Mouse (Mus musculus) midbrain, embryonic 13.5 days (tissue): Measurements from ENCODE around the gene Trappc3. TPM values are rescaled to one million over a fixed set of nuclear protein-coding genes. Genes with fewer than 3 reads are reported as not detected.
"Not testable (repeated sequence)": the region's sequence is repeated elsewhere in the genome, so short reads cannot be mapped to it uniquely, and the experiment has no call there.

Experiments
- ATAC-seq: fragments of 200-750 bp; cut with Nextera tagmentation; 2 replicates; pipeline ENCODE4 v1.8.0; 2017; ENCODE audit warnings: mild to moderate bottlenecking, moderate TSS enrichment, moderate library complexity
- H3K27ac ChIP-seq: fragments of 300-500 bp; sonication (generic); 2 replicates; pipeline ENCODE4 v1.5.1; 2015; ENCODE audit warnings: inconsistent platforms, mild to moderate bottlenecking, moderate library complexity
- H3K27me3 ChIP-seq: fragments of 300-500 bp; sonication (generic); 2 replicates; pipeline ENCODE4 v1.6.1; 2015; ENCODE audit warnings: mild to moderate bottlenecking, inconsistent platforms
- H3K36me3 ChIP-seq: fragments of 300-500 bp; sonication (generic); 2 replicates; pipeline ENCODE4 v1.6.1; 2015; ENCODE audit warnings: mild to moderate bottlenecking, inconsistent platforms
- H3K4me1 ChIP-seq: fragments of 300-500 bp; sonication (generic); replicated peaks from 2 replicates; pipeline ENCODE4 v1.6.1; 2015; ENCODE audit warnings: inconsistent platforms
- H3K4me2 ChIP-seq: fragments of 300-500 bp; sonication (generic); replicated peaks from 2 replicates; pipeline ENCODE4 v1.6.1; 2015; ENCODE audit warnings: moderate library complexity, mild to moderate bottlenecking, inconsistent platforms
- H3K4me3 ChIP-seq: fragments of 300-500 bp; sonication (generic); replicated peaks from 2 replicates; pipeline ENCODE4 v1.5.1; 2015; ENCODE audit warnings: mild to moderate bottlenecking, inconsistent platforms
- H3K9ac ChIP-seq: fragments of 300-500 bp; sonication (generic); replicated peaks from 2 replicates; pipeline ENCODE4 v1.6.1; 2015; ENCODE audit warnings: mild to moderate bottlenecking, inconsistent platforms
- H3K9me3 ChIP-seq: fragments of 300-500 bp; sonication (generic); 2 replicates; pipeline ENCODE4 v1.6.1; 2016; ENCODE audit warnings: mild to moderate bottlenecking, inconsistent platforms
- WGBS: fragments of 180-500 bp; shearing (Covaris S2); methylation state at CpG from one replicate; pipeline ENCODE4 v1.1.7; 2015; 5-methylcytosine and 5-hydroxymethylcytosine counted together
- polyA plus RNA-seq: library from polyadenylated mRNA; unstranded; fragments of >200 nt; fragmentation: Nextera tagmentation; extraction: Ambion mirVana; gene quantifications from 2 replicates; pipeline ENCODE4 v1.2.1, GENCODE M21; 2015

The Trappc3 gene
- 149 and 154 TPM in 2 replicates for polyA plus RNA-seq

GRCm38 (mm10) chr4:126262119-126262807, at the start of gene Trappc3:
Gene Trappc3, plus strand, starts transcription at chr4:126262325.
- H3K27me3 ChIP-seq: no peaks in the 10 kb centered on the region
- H3K9ac ChIP-seq: peak within 1 kb of the TSS; percentile 92
- H3K36me3 ChIP-seq: no peaks in the 10 kb centered on the region
- H3K27ac ChIP-seq: no peak within 1 kb of the TSS
- H3K4me1 ChIP-seq: peaks cover 56% of the 10 kb centered on the region
- H3K9me3 ChIP-seq: no peaks in the 10 kb centered on the region
- H3K4me3 ChIP-seq: peak within 1 kb of the TSS; percentile 87
- under 1% methylated on average over 46 of the region's 46 CpGs for WGBS
- ATAC-seq: peak; percentile 97
- H3K4me2 ChIP-seq: peak within 1 kb of the TSS; percentile 88

GRCm38 (mm10) chr4:126217771-126218170, 44.4 kb upstream of the Trappc3 start:
- H3K27me3 ChIP-seq: no peaks in the 10 kb centered on the region
- no peak for ATAC-seq
- no peaks in the 10 kb centered on the region for H3K4me1 ChIP-seq
- H3K4me2 ChIP-seq: no peak overlapping the region
- no peak overlapping the region for H3K27ac ChIP-seq
- 87% methylated on average over 6 of the region's 6 CpGs for WGBS
- H3K9ac ChIP-seq: no peak overlapping the region
- no peak overlapping the region for H3K4me3 ChIP-seq
- H3K9me3 ChIP-seq: no peaks in the 10 kb centered on the region
- no peaks in the 10 kb centered on the region for H3K36me3 ChIP-seq

- not testable (repeated sequence) for H3K27me3 ChIP-seq, H3K4me1 ChIP-seq, H3K4me3 ChIP-seq, H3K9ac ChIP-seq, H3K27ac ChIP-seq, H3K4me2 ChIP-seq, H3K9me3 ChIP-seq, ATAC-seq, H3K36me3 ChIP-seq
- WGBS: 71% methylated on average over 3 of the region's 3 CpGs
Observed at GRCm38 (mm10) chr4:126219540-126219939, 42.6 kb upstream of the Trappc3 start.

DNA sequence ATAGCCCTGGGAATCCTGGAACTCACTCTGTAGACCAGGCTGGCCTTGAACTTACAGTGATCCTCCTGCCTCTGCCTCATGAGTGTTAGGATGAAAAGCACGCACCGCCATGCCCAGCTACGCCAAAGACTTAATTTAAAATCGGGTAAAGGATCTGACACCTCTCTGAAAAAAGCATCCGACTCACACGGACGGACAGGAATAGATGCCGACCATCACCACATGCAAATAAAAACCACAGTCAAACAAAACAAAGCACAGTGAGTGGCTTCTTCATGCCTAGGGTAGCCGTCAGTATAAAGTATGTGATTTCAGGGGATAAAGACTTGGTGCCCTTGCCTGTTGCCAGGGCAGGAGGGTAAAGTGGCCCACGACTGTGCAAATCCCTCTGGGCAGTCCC, 42.1 kb upstream of the Trappc3 start:
- Histone ChIP-seq H3K4me2 (no peak overlapping the region), H3K9me3 (no peaks in the 10 kb centered on the region), H3K36me3 (no peaks in the 10 kb centered on the region), H3K4me1 (no peaks in the 10 kb centered on the region), H3K9ac (no peak overlapping the region), H3K27me3 (no peaks in the 10 kb centered on the region), H3K27ac (no peak overlapping the region), H3K4me3 (no peak overlapping the region)
- ATAC-seq: no peak
- WGBS: 92% methylated on average over 10 of the region's 10 CpGs

DNA sequence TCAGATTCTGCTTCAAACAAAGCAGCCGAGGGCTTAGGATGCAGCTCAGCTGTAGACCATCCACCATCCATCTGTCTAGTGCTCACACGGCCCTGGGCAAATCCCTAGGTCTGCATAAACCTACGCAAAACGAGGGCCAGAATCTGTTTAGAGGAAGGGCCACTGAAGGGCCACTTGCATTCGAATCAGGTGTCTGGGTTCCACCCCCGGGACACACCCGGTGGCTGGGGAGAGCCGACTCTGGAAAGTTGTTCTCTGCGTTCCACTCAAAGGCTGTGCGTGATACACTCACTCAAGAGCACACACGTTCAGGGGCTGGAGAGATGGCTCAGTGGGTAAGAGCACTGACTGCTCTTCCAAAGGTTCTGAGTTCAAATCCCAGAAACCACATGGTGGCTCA, 39.5 kb upstream of the Trappc3 start:
- no peak for ATAC-seq

DNA sequence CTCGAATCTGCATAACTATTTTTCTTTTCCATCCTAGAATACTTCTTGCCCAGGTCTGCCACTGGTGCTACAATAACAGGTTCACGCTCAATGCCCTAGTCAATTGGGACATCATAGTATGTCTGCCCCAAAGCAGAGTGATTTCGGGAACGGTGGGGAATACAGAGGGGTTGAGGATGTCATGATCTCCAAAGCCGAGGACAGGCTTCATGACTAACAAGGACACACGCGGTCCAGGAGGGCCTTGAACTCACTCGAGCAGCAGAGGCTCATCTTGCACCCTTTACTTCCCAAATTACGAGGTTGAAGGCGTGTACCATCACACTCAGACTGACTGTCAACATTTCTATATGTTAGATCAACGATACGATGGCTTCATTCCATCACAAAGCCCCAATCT, 35.5 kb upstream of the Trappc3 start:
- peaks cover 19% of the 10 kb centered on the region for H3K36me3 ChIP-seq
- H3K27ac ChIP-seq: no peak overlapping the region
- no peaks in the 10 kb centered on the region for H3K9me3 ChIP-seq
- WGBS: 55% methylated on average over 12 of the region's 12 CpGs
- H3K4me3 ChIP-seq: no peak overlapping the region
- peak overlapping the region; percentile 50; the same call in 1 of the 2 replicates for H3K4me2 ChIP-seq
- peaks cover 6% of the 10 kb centered on the region for H3K4me1 ChIP-seq
- ATAC-seq: 0 out of 2 replicates have a peak, but pooled peaks have one; percentile 24
- H3K27me3 ChIP-seq: no peaks in the 10 kb centered on the region
- no peak overlapping the region for H3K9ac ChIP-seq

More for the DNA sequence above, 39.5 kb upstream of the Trappc3 start:
- WGBS: 88% methylated on average over 11 of the region's 11 CpGs
- H3K27me3 ChIP-seq: no peaks in the 10 kb centered on the region
- no peak overlapping the region for H3K4me2 ChIP-seq
- no peak overlapping the region for H3K9ac ChIP-seq
- H3K36me3 ChIP-seq: no peaks in the 10 kb centered on the region
- no peaks in the 10 kb centered on the region for H3K9me3 ChIP-seq
- peaks cover 6% of the 10 kb centered on the region for H3K4me1 ChIP-seq
- no peak overlapping the region for H3K27ac ChIP-seq
- H3K4me3 ChIP-seq: no peak overlapping the region

GRCm38 (mm10) chr4:126227077-126227761, 34.9 kb upstream of the Trappc3 start:
- Histone ChIP-seq H3K27me3 (no peaks in the 10 kb centered on the region), H3K27ac (no peak overlapping the region), H3K9me3 (no peaks in the 10 kb centered on the region), H3K9ac (0 out of 2 replicates have a peak overlapping the region, but pooled peaks have one; percentile 23), H3K36me3 (peaks cover 25% of the 10 kb centered on the region), H3K4me2 (peak overlapping the region; percentile 50), H3K4me3 (peak overlapping the region; percentile 20), H3K4me1 (peaks cover 6% of the 10 kb centered on the region)
- peak; percentile 81 for ATAC-seq
- 9% methylated on average over 18 of the region's 18 CpGs for WGBS

DNA sequence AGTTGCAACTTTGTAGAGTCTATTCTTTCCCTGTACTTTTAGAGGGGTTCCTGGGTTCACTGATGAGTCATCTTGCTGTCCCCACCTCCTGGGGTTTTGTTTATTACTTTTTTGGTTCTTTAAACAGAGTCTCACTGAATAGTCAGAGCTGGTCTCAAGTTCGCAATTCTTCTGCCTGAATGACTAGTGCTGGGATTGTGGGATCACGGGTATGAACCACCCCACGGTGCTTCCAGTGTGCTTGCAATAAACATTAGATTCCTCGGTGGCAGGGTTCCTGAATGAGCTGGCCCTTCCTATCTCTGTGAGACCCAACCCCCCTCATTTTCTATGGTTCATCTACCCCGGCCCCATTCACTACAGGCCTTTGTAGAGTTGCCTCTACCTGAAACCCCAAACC, 34.0 kb upstream of the Trappc3 start:
- no peak overlapping the region for H3K27ac ChIP-seq
- peaks cover 6% of the 10 kb centered on the region for H3K4me1 ChIP-seq
- WGBS: 20% methylated on average over 5 of the region's 5 CpGs
- H3K4me3 ChIP-seq: no peak overlapping the region
- no peak overlapping the region for H3K9ac ChIP-seq
- no peak overlapping the region for H3K4me2 ChIP-seq
- ATAC-seq: no peak
- H3K36me3 ChIP-seq: peaks cover 34% of the 10 kb centered on the region
- H3K27me3 ChIP-seq: no peaks in the 10 kb centered on the region
- no peaks in the 10 kb centered on the region for H3K9me3 ChIP-seq

- Histone ChIP-seq H3K9me3 (no peaks in the 10 kb centered on the region), H3K27ac (no peak overlapping the region), H3K27me3 (no peaks in the 10 kb centered on the region), H3K9ac (no peak overlapping the region), H3K4me1 (peaks cover 6% of the 10 kb centered on the region), H3K4me3 (no peak overlapping the region), H3K36me3 (peaks cover 52% of the 10 kb centered on the region), H3K4me2 (no peak overlapping the region)
- no peak for ATAC-seq
- 75% methylated on average over 7 of the region's 7 CpGs for WGBS
Observed at GRCm38 (mm10) chr4:126229900-126230299, 32.2 kb upstream of the Trappc3 start.

- no peak overlapping the region for H3K27ac ChIP-seq
- H3K9me3 ChIP-seq: no peaks in the 10 kb centered on the region
- peaks cover 5% of the 10 kb centered on the region; the same call in 1 of the 2 replicates for H3K4me1 ChIP-seq
- H3K9ac ChIP-seq: no peak overlapping the region
- ATAC-seq: no peak
- H3K4me2 ChIP-seq: no peak overlapping the region
- H3K27me3 ChIP-seq: no peaks in the 10 kb centered on the region
- 90% methylated on average over 29 of the region's 29 CpGs for WGBS
- peaks cover 91% of the 10 kb centered on the region for H3K36me3 ChIP-seq
- no peak overlapping the region for H3K4me3 ChIP-seq
Observed at GRCm38 (mm10) chr4:126233676-126234308, 28.3 kb upstream of the Trappc3 start.

GRCm38 (mm10) chr4:126234496-126235175, 27.5 kb upstream of the Trappc3 start:
- Histone ChIP-seq H3K4me2 (no peak overlapping the region), H3K9me3 (no peaks in the 10 kb centered on the region)
- ATAC-seq: no peak

More at GRCm38 (mm10) chr4:126234496-126235175, 27.5 kb upstream of the Trappc3 start:
- Histone ChIP-seq H3K4me1 (peaks cover 5% of the 10 kb centered on the region; the same call in 1 of the 2 replicates), H3K27ac (no peak overlapping the region), H3K9ac (no peak overlapping the region), H3K36me3 (peaks cover 99% of the 10 kb centered on the region), H3K4me3 (no peak overlapping the region), H3K27me3 (no peaks in the 10 kb centered on the region)
- WGBS: 86% methylated on average over 18 of the region's 18 CpGs
